Mouse (Mus musculus) liver, embryonic 14.5 days (tissue): Measurements from ENCODE around the gene Lrmp. TPM values are rescaled to one million over a fixed set of nuclear protein-coding genes. Genes with fewer than 3 reads are reported as not detected.
A peak's percentile ranks its signal among the peaks of the same experiment; 100 is the strongest.

Source experiments
- ATAC-seq: fragments of 200-750 bp; cut with Nextera tagmentation; 2 replicates; pipeline ENCODE4 v1.8.0; 2017; ENCODE audit warnings: moderate number of reproducible peaks, mild to moderate bottlenecking, moderate library complexity; ENCODE audit not compliant: insufficient read depth
- DNase-seq, 3 experiments: peaks; one replicate each; pipeline ENCODE4 v3.0.0-alpha.2; 2012 to 2013; ENCODE audit warnings: low read depth in 3 of 3, low spot score in 3 of 3
- H3K27ac ChIP-seq: fragments of 300-500 bp; sonication (generic); 2 replicates; pipeline ENCODE4 v1.5.1; 2014; ENCODE audit warnings: moderate library complexity, mild to moderate bottlenecking, control low read depth, inconsistent platforms
- H3K27me3 ChIP-seq: fragments of 300-500 bp; sonication (generic); 2 replicates; pipeline ENCODE4 v1.6.1; 2014; ENCODE audit warnings: mild to moderate bottlenecking, low read length, moderate library complexity; ENCODE audit not compliant: control insufficient read depth, insufficient read depth
- H3K36me3 ChIP-seq: fragments of 300-500 bp; sonication (generic); replicated peaks from 2 replicates; pipeline ENCODE4 v1.6.1; 2014; ENCODE audit warnings: low read depth; ENCODE audit not compliant: control insufficient read depth, insufficient read depth
- H3K4me1 ChIP-seq, 2 experiments: fragments of 200-500 bp in 1 of 2; fragments of 300-500 bp in 1 of 2; sonication (generic) in 1 of 2; replicated peaks; 2 replicates each; pipeline ENCODE4 v1.6.1; 2012 to 2014; ENCODE audit warnings: antibody characterized with exemption in 1 of 2, inconsistent platforms in 1 of 2, low read length in 1 of 2; ENCODE audit not compliant: control insufficient read depth in 2 of 2, insufficient read depth in 2 of 2
- H3K4me2 ChIP-seq: fragments of 300-500 bp; sonication (generic); 2 replicates; pipeline ENCODE4 v1.6.1; 2014; ENCODE audit warnings: low read depth, mild to moderate bottlenecking, control low read depth, moderate library complexity
- H3K4me3 ChIP-seq, 2 experiments: fragments of 200-500 bp in 1 of 2; fragments of 300-500 bp in 1 of 2; sonication (generic) in 1 of 2; 2 replicates each; pipeline ENCODE4 v1.5.1; 2012 to 2014; ENCODE audit warnings: low read depth in 2 of 2, low read length in 2 of 2, mild to moderate bottlenecking in 2 of 2, control low read depth in 1 of 2, inconsistent platforms in 1 of 2, moderate library complexity in 1 of 2; ENCODE audit not compliant: insufficient read depth in 1 of 2
- H3K9ac ChIP-seq: fragments of 300-500 bp; sonication (generic); replicated peaks from 2 replicates; pipeline ENCODE4 v1.6.1; 2014; ENCODE audit warnings: mild to moderate bottlenecking, control low read depth, moderate library complexity
- H3K9me3 ChIP-seq: fragments of 300-500 bp; sonication (generic); 2 replicates; pipeline ENCODE4 v1.6.1; 2016; ENCODE audit warnings: low read length, mixed read lengths; ENCODE audit not compliant: control insufficient read depth
- CTCF ChIP-seq: IDR thresholded peaks from 2 replicates; pipeline ENCODE4 v1.5.1; 2016; ENCODE audit warnings: antibody characterized with exemption, low read depth, control low read depth
- EP300 ChIP-seq: IDR thresholded peaks from 2 replicates; pipeline ENCODE4 v1.6.1; 2016; ENCODE audit warnings: antibody characterized with exemption, low read depth
- WGBS: fragments of 180-500 bp; shearing (Covaris S2); extraction: QIAGEN DNeasy Blood & Tissue Kit; methylation state at CpG from one replicate; pipeline ENCODE4 v1.1.7; 2014; ENCODE audit not compliant: insufficient replicate concordance; 5-methylcytosine and 5-hydroxymethylcytosine counted together
- polyA plus RNA-seq, 2 experiments: library from polyadenylated mRNA; depleted of rRNA in 1 of 2; stranded (reverse) in 1 of 2; unstranded in 1 of 2; fragments of >200 nt; fragmentation: Nextera tagmentation in 1 of 2; extraction: Ambion mirVana in 1 of 2; gene quantifications; 2 replicates each; pipeline versions ENCODE4 v1.2.1 to v1.2.3; 2012 to 2014

Gene Lrmp
- polyA plus RNA-seq, 2 experiments = 7.3 to 10.9 TPM

- ATAC-seq = no peak
- TF ChIP-seq CTCF (no peak), EP300 (no peak)
- Histone ChIP-seq H3K27ac (no peak overlapping the region), H3K4me1 (no peaks in the 10 kb centered on the region), H3K4me2 (no peak overlapping the region), H3K4me3 (no peak overlapping the region), H3K36me3 (no peaks in the 10 kb centered on the region), H3K9me3 (no peaks in the 10 kb centered on the region), H3K27me3 (peaks cover under 1% of the 10 kb centered on the region; the same call in 1 of the 2 replicates), H3K9ac (no peak overlapping the region)
- 33% methylated on average over 4 of the region's 4 CpGs for WGBS
- DNase-seq = no peak
Observed at GRCm38 (mm10) chr6:145081721-145082120, 33.7 kb upstream of the Lrmp start.

- WGBS = 79% methylated on average over 8 of the region's 8 CpGs
- Histone ChIP-seq H3K27me3 (no peaks in the 10 kb centered on the region), H3K27ac (no peak overlapping the region), H3K36me3 (no peaks in the 10 kb centered on the region), H3K4me2 (no peak overlapping the region), H3K4me3 (no peak overlapping the region), H3K9ac (no peak overlapping the region), H3K9me3 (no peaks in the 10 kb centered on the region), H3K4me1 (peaks cover 0 to 3% of the 10 kb centered on the region in 2 experiments; a peak in 2 of 4 replicates)
- TF ChIP-seq CTCF = no peak
- TF ChIP-seq EP300 = no peak
- ATAC-seq (no peak), DNase-seq (no peak)
Observed at GRCm38 (mm10) chr6:145084343-145085117, 30.9 kb upstream of the Lrmp start.

- H3K36me3 ChIP-seq = no peaks in the 10 kb centered on the region
- WGBS = 35% methylated on average over 4 of the region's 4 CpGs
- DNase-seq = no peak
- TF ChIP-seq CTCF (peak; percentile 44; the same call in 1 of the 2 replicates), EP300 (no peak)
- ATAC-seq = no peak
- no peak overlapping the region for H3K9ac ChIP-seq
- no peak overlapping the region for H3K4me2 ChIP-seq
- H3K9me3 ChIP-seq = no peaks in the 10 kb centered on the region
- peaks cover 0 to 4% of the 10 kb centered on the region in 2 experiments; a peak in 2 of 4 replicates for H3K4me1 ChIP-seq
- H3K27ac ChIP-seq = no peak overlapping the region
- no peaks in the 10 kb centered on the region for H3K27me3 ChIP-seq
- no peak overlapping the region for H3K4me3 ChIP-seq
Observed at GRCm38 (mm10) chr6:145088451-145089113, 26.9 kb upstream of the Lrmp start.

- Histone ChIP-seq H3K4me1 (peaks cover 0 to 4% of the 10 kb centered on the region in 2 experiments; a peak in 2 of 4 replicates), H3K9me3 (no peaks in the 10 kb centered on the region), H3K4me2 (no peak overlapping the region), H3K9ac (no peak overlapping the region), H3K36me3 (no peaks in the 10 kb centered on the region), H3K4me3 (no peak overlapping the region), H3K27me3 (no peaks in the 10 kb centered on the region), H3K27ac (no peak overlapping the region)
- 8% methylated on average over 4 of the region's 4 CpGs for WGBS
- ATAC-seq = peak; percentile 74
- TF ChIP-seq CTCF (no peak), EP300 (no peak)
- peak in 1 of 3 experiments; percentile 16 for DNase-seq
Observed at GRCm38 (mm10) chr6:145089373-145089772, 26.1 kb upstream of the Lrmp start.

- no peak overlapping the region for H3K4me3 ChIP-seq
- peaks cover 0 to 4% of the 10 kb centered on the region in 2 experiments; a peak in 2 of 4 replicates for H3K4me1 ChIP-seq
- no peaks in the 10 kb centered on the region for H3K36me3 ChIP-seq
- H3K9me3 ChIP-seq = no peaks in the 10 kb centered on the region
- ATAC-seq = no peak
- H3K9ac ChIP-seq = no peak overlapping the region
- no peak overlapping the region for H3K27ac ChIP-seq
- TF ChIP-seq CTCF (no peak), EP300 (no peak)
- H3K27me3 ChIP-seq = no peaks in the 10 kb centered on the region
- 20% methylated on average over 6 of the region's 6 CpGs for WGBS
- no peak for DNase-seq
- no peak overlapping the region for H3K4me2 ChIP-seq
Observed at GRCm38 (mm10) chr6:145090201-145090863, 25.1 kb upstream of the Lrmp start.
